Mouse (Mus musculus) megakaryocyte, embryonic 14.5 days (primary cell): ENCODE measurements around the gene Adgrl2.

Source experiments
- FLI1 ChIP-seq: IDR thresholded peaks from 2 replicates; pipeline ENCODE4 v1.6.1; 2012; ENCODE audit warnings: low read length, inconsistent platforms, mixed read lengths
- GATA1 ChIP-seq: IDR thresholded peaks from 3 replicates; pipeline ENCODE4 v1.6.1; 2012; ENCODE audit warnings: mixed read lengths, low read length, inconsistent platforms, borderline replicate concordance

DNA sequence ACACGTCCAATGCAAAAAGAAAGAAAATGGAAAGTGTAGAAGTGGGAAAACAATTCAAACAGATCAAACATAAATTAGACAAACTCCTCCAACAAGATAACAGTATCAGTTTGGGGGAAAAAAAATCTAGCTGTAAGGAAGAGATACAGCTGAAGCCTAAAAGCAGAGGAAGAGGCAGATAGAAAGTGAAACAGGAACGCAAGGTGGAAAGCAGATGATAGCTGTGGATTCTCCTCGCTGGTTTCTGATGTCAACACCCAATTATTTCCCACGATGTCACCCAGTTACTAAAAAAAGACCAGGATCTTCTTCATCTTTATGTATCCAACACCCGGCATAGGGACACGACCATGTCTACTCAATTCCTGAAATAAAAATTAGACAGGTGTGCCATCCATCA, 220.0 kb downstream of the Adgrl2 start:
- no peak for TF ChIP-seq GATA1
- TF ChIP-seq FLI1: no peak
